Comparison of ENCODE assay signal across 10 mouse cellular contexts in the genomic region with DNA sequence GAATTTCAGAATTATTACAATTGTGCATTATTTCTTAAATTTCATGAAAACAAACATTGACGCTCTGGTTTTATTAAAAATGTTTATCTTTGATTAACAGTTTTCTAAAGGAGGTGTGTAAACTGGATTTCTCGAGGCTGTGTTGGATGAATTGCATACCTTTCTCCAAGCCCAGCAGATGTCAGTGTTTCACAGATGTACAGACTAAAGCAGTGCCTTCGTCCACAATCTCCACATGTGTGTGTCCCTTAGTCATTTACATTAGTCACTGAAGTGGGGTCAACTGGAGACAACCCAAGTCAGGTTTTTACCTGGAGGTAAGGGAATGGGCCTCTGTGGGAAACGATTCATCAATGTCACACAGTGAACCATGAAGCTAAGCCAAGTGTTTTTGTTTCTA. TPM values are rescaled to one million over a fixed set of nuclear protein-coding genes. Genes with fewer than 3 reads are reported as not detected.
DNase-seq lines count a peak whose midpoint lies in the region; ATAC-seq lines count a peak whose summit lies in the region.
"Had no signal": no experiment of that assay in that cellular context is flagged by ENCODE, and none has a peak within 500 bp of the region (broad histone marks: within the 10 kb centered on the region; RNA-seq: fewer than 3 reads in every experiment).

No protein-coding gene starts in this region.

- peak; percentile 28 for DNase-seq in heart, postnatal 4 days
- DNase-seq in heart, adult 8-10 months (ENCODE audit: low spot score): no peak
- no peak for DNase-seq in midbrain, embryonic 11.5 days (ENCODE audit: low spot score, missing footprints)
- no peak for DNase-seq in midbrain, embryonic 10.5 days (ENCODE audit: low spot score)
- DNase-seq in embryonic facial prominence, embryonic 14.5 days (ENCODE audit: low spot score): peak; percentile 30
- peak; percentile 16 for DNase-seq in retina, postnatal 1 day
- DNase-seq in MN1 (ENCODE audit: low spot score): no peak
- DNase-seq: cerebellum, adult 11-12 months; liver, embryonic 13.5 days had no signal

- no peaks in the 10 kb centered on the region for H3K27me3 ChIP-seq in midbrain, embryonic 11.5 days (ENCODE audit: control insufficient read depth, insufficient read depth, low read length)
- H3K27me3 ChIP-seq in midbrain, embryonic 10.5 days (ENCODE audit: low read depth, poor library complexity, severe bottlenecking): no peaks in the 10 kb centered on the region
- H3K27me3 ChIP-seq in embryonic facial prominence, embryonic 14.5 days (replicated peaks; ENCODE audit: control insufficient read depth, insufficient read depth, low read length): no peaks in the 10 kb centered on the region
- H3K27me3 ChIP-seq: intestine, embryonic 15.5 days; liver, embryonic 13.5 days had no signal

- no peak overlapping the region for H3K4me2 ChIP-seq in midbrain, embryonic 11.5 days
- H3K4me2 ChIP-seq in embryonic facial prominence, embryonic 14.5 days (ENCODE audit: low read depth, low read length): no peak overlapping the region
- H3K4me2 ChIP-seq: intestine, embryonic 15.5 days; liver, embryonic 13.5 days had no signal

- H3K9me3 ChIP-seq in midbrain, embryonic 11.5 days (ENCODE audit: control insufficient read depth, low read length): no peaks in the 10 kb centered on the region
- no peaks in the 10 kb centered on the region for H3K9me3 ChIP-seq in midbrain, embryonic 10.5 days (replicated peaks)
- H3K9me3 ChIP-seq in embryonic facial prominence, embryonic 14.5 days (ENCODE audit: control insufficient read depth, low read length): no peaks in the 10 kb centered on the region
- H3K9me3 ChIP-seq: intestine, embryonic 15.5 days; liver, embryonic 13.5 days had no signal

- no peak overlapping the region for H3K4me3 ChIP-seq in midbrain, embryonic 11.5 days (ENCODE audit: low read depth, low read length)
- H3K4me3 ChIP-seq in midbrain, embryonic 10.5 days: no peak overlapping the region
- H3K4me3 ChIP-seq in embryonic facial prominence, embryonic 14.5 days (ENCODE audit: low read depth, low read length): no peak overlapping the region
- H3K4me3 ChIP-seq: intestine, embryonic 15.5 days; liver, embryonic 13.5 days had no signal

- no peak overlapping the region for H3K9ac ChIP-seq in midbrain, embryonic 11.5 days (ENCODE audit: low read length)
- H3K9ac ChIP-seq in embryonic facial prominence, embryonic 14.5 days (ENCODE audit: low read depth, low read length): no peak overlapping the region
- H3K9ac ChIP-seq: intestine, embryonic 15.5 days; liver, embryonic 13.5 days had no signal

- no peaks in the 10 kb centered on the region for H3K4me1 ChIP-seq in midbrain, embryonic 11.5 days (ENCODE audit: control insufficient read depth, insufficient read depth, low read length)
- no peaks in the 10 kb centered on the region for H3K4me1 ChIP-seq in midbrain, embryonic 10.5 days
- no peaks in the 10 kb centered on the region for H3K4me1 ChIP-seq in embryonic facial prominence, embryonic 14.5 days (ENCODE audit: control insufficient read depth, insufficient read depth, low read length)
- H3K4me1 ChIP-seq: intestine, embryonic 15.5 days; liver, embryonic 13.5 days had no signal

- ATAC-seq in midbrain, embryonic 11.5 days (ENCODE audit: low FRiP score): 0 out of 2 replicates have a peak, but pooled peaks have one; percentile 38
- ATAC-seq in embryonic facial prominence, embryonic 14.5 days (ENCODE audit: low read depth): no peak
- ATAC-seq: intestine, embryonic 15.5 days had no signal

- H3K36me3 ChIP-seq in midbrain, embryonic 11.5 days (ENCODE audit: control insufficient read depth, insufficient read depth, low read length): no peaks in the 10 kb centered on the region
- H3K36me3 ChIP-seq in midbrain, embryonic 10.5 days: no peaks in the 10 kb centered on the region
- no peaks in the 10 kb centered on the region for H3K36me3 ChIP-seq in embryonic facial prominence, embryonic 14.5 days (ENCODE audit: control insufficient read depth, insufficient read depth, low read length)
- H3K36me3 ChIP-seq: intestine, embryonic 15.5 days; liver, embryonic 13.5 days had no signal

- 69% methylated on average over 4 of the region's 4 CpGs for WGBS in midbrain, embryonic 11.5 days
- WGBS in midbrain, embryonic 10.5 days: 66% methylated on average over 4 of the region's 4 CpGs
- WGBS in embryonic facial prominence, embryonic 14.5 days: 46% methylated on average over 4 of the region's 4 CpGs

- no peak overlapping the region for H3K27ac ChIP-seq in midbrain, embryonic 11.5 days (ENCODE audit: low read depth, low read length)
- no peak overlapping the region for H3K27ac ChIP-seq in midbrain, embryonic 10.5 days (replicated peaks)
- no peak overlapping the region for H3K27ac ChIP-seq in embryonic facial prominence, embryonic 14.5 days (replicated peaks; ENCODE audit: low read depth, low read length)
- H3K27ac ChIP-seq: intestine, embryonic 15.5 days; liver, embryonic 13.5 days had no signal

RNA-seq across cellular contexts. Expression of a gene that starts 15.6 kb away (rescaled TPM):
- 10 to 100 TPM; 18.9 to 19.4 TPM for total RNA-seq in heart, postnatal 4 days (2021)
- total RNA-seq in heart, adult 8-10 months (2022): 10 to 100 TPM; 14.6 to 25.6 (median 19.5) TPM
- 11.9 and 13.4 TPM in 2 replicates for polyA plus RNA-seq in midbrain, embryonic 11.5 days (2014; fragmentation: Nextera tagmentation; extraction: Ambion mirVana)
- 14.4 and 14.5 TPM in 2 replicates for polyA plus RNA-seq in midbrain, embryonic 10.5 days (2016; fragmentation: Nextera tagmentation; extraction: Ambion mirVana)
- 22.3 and 25.7 TPM in 2 replicates for polyA plus RNA-seq in embryonic facial prominence, embryonic 14.5 days (2014; fragmentation: Nextera tagmentation; extraction: Ambion mirVana)

RNA-seq across cellular contexts. Expression of a gene that starts 26.9 kb away (rescaled TPM):
- 1 to 10 TPM in 1 of 2 experiments, under 1 TPM in 1; 0.59 to 1.5 TPM for total RNA-seq in heart, postnatal 4 days (2021)
- 1 to 10 TPM in 1 of 4 experiments, under 1 TPM in 1, not detected in 2; 0.44 to 2.5 TPM for total RNA-seq in heart, adult 8-10 months (2022)
- polyA plus RNA-seq in midbrain, embryonic 11.5 days (2014; fragmentation: Nextera tagmentation; extraction: Ambion mirVana): 0.49 TPM in 1 of 2 replicates, not detected in the other
- 0.28 TPM in 1 of 2 replicates, not detected in the other for polyA plus RNA-seq in midbrain, embryonic 10.5 days (2016; fragmentation: Nextera tagmentation; extraction: Ambion mirVana)
- 0.98 TPM in 1 of 2 replicates, not detected in the other for polyA plus RNA-seq in embryonic facial prominence, embryonic 14.5 days (2014; fragmentation: Nextera tagmentation; extraction: Ambion mirVana)
- polyA plus RNA-seq: liver, embryonic 13.5 days had no signal

RNA-seq across cellular contexts. Expression of a gene that starts 27.1 kb away (rescaled TPM):
- under 1 TPM in 1 of 2 experiments, not detected in 1; 0.88 TPM for total RNA-seq in heart, postnatal 4 days (2021)
- total RNA-seq in heart, adult 8-10 months (2022): 1 to 10 TPM in 1 of 4 experiments, under 1 TPM in 1, not detected in 2; 0.52 to 2.9 TPM
- 0.23 and 0.25 TPM in 2 replicates for polyA plus RNA-seq in midbrain, embryonic 11.5 days (2014; fragmentation: Nextera tagmentation; extraction: Ambion mirVana)
- polyA plus RNA-seq in midbrain, embryonic 10.5 days (2016; fragmentation: Nextera tagmentation; extraction: Ambion mirVana): 0.32 and 0.42 TPM in 2 replicates
- polyA plus RNA-seq in embryonic facial prominence, embryonic 14.5 days (2014; fragmentation: Nextera tagmentation; extraction: Ambion mirVana): 2.2 and 2.5 TPM in 2 replicates

Comparison
In these comparisons a context has a peak if more than half of its experiments do, and no peak if none do; other contexts are left out.
1. DNase-seq: peak in heart, postnatal 4 days (single experiment), embryonic facial prominence, embryonic 14.5 days (single experiment) and retina, postnatal 1 day (single experiment); none in heart, adult 8-10 months (single experiment), midbrain, embryonic 11.5 days (single experiment), midbrain, embryonic 10.5 days (single experiment) and MN1 (single experiment).